Mouse (Mus musculus): ENCODE measurements around the gene Fam185a.

DNA sequence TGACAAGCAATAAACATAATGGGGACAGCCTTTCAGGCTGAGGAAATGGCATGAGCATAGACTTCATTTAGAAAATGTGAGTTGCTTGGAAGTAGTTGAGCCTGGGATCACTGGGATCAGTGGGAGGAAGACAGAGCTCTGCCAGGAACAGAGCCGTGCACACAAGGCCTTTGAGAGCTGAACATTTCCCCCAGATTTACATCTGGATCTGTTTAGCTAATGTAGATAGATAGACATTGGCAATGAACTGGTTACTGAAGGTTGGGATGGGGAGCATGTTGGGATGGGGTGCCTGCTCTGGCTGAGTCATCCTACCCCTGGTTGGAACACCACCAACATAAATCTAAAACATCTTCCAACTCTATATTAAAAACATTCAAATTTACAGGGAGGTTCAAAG is 82.1 kb downstream of the Fam185a start:
- TF ChIP-seq FLI1 (IDR thresholded peaks at IDR 0.05; ENCODE audit: low read length) (no peak), GATA1 (IDR thresholded peaks at IDR 0.05; ENCODE audit: borderline replicate concordance, low read length) (no peak)

Measured in megakaryocyte, embryonic 14.5 days (primary cell).